Mouse (Mus musculus) induced T-regulatory cell, adult 2 months (primary cell): ENCODE results near the gene AB124611.
A peak's percentile ranks its signal among the peaks of the same experiment; 100 is the strongest.
"Not testable (repeated sequence)": the region's sequence is repeated elsewhere in the genome, so short reads cannot be mapped to it uniquely, and the experiment has no call there.

Experiments
- DNase-seq: peaks from one replicate; pipeline ENCODE4 v3.0.0-alpha.2; 2012; ENCODE audit warnings: low read depth

The AB124611 gene

DNA sequence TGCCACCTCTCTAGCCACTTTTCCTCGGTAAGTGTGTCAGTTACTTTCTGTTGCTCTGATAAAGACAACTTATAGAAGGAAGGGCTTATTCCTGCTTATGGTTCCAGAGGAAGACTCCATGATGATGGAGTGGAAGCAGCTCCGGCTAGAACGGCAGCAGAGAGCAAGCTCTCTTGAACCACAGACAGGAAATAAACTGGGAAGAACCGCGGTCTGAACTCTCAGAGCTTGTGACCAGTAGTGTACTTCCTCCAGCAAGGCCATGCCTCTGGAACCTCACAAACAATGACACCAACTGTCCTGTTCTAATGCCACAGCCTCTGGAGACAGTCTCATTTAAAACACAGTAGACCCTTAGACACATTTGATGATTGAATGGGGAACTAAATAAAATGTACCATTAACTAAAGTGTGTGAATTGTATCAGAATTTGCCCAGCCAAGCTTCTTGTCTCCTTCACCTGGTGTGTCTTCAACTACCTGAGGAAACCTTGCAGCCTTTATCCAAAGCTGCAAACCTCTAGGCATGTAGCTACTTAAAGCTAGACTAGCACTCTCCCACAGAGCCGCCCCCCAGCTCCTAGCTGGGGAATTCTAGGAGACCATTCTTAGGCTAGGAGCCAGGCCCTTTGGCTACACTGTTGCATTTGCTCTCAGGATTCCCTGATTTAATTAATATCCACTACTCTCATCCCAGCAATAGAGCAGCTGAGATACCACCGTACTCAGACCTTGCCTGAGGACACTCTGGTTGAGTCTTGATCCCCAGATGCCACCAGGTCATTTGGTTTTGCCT is 637 bp upstream of the AB124611 start:
- peak; percentile 53 for DNase-seq

DNA sequence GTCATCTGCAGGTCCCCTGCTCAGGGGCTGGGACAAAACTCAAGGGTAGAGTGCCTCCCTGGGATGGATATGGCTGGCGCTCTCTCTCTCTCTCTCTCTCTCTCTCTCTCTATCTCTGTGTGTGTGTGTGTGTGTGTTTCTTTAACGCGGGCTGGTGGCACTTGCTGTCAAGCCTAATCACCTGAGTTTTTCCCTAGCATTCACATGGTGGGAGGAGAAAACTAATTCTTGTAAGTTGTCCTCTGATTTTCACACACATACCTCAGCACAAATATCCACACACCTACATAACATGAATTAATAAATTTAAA is 613 bp downstream of the AB124611 start:
- no peak for DNase-seq

GRCm38 (mm10) chr9:21527100-21527801 is 1.3 kb downstream of the AB124611 start:
- DNase-seq: no peak

DNA sequence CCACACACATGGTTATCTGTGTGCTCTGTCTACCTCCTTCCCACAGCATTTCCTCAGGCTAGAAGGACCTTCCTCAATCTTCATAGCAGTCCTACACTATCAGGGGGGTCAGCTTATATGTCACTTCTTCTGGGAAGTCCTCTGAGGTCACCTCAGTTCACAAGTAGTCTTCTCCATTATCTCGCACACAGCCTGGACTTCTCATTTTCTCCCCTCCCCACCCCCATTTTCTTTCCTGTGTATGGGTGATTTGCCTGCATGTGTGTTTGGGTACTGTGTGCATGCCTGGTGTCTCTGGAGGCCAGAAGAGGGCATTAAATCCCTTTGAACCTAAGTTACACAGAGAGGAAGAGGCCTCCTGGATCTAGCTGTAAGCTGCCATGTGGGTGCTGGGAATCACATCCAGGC is 1.9 kb downstream of the AB124611 start:
- DNase-seq: no peak

DNA sequence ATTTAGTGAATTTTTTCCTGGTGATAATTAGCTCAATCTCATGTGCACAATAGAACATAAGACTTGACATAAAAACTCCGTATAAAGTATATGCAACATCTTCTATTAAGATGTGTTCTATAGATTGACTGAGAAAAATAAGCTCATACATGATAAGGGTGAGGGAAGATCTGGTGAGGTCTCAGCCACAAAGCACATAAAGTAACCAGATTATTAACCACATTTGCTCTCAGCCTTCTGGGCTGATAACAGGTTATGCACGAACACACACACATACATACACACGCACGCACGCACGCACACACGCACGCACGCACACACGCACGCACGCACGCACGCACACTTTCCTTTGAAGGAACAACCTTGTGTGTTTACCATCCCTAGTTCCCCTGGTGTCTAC is 10.5 kb downstream of the AB124611 start:
- no peak for DNase-seq

- no peak for DNase-seq
Measured at GRCm38 (mm10) chr9:21537009-21537408, 11.0 kb downstream of the AB124611 start.

DNA sequence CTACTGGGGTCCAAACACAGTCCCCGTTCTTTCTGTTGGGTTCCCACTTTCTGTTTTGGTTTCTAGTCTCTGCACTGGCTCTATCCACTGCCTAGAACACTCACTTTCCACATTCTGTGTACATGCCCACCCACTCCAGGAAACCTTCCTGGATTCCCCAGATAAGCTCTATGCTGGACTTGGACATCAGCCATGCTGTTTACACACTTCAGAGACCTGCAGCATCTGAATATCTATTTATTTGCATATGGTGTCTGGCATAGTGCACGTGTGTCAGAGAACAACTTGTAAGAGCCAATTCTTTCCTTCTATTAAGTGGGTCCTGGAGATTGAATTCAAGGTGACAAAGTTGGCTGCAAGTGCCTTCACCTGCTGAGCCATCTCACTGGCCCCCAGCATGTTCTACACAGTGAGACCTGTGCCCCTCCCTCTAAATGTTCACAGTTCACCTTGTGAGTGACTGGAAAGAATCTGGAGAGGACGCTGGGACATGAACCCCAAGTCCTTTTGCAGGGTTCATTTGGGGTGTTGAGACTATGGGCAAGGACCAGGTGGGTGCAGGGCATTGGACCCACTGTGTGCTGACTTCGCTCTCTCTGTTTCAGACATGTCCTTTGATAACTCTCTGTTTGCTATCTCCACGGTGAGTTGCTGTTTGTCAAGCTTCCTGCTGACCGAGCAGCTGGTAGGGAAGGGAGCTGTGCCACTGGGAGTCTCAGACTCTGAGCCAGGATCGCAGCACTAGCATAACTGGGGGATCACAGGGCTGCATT is 14.2 kb downstream of the AB124611 start:
- no peak for DNase-seq

- DNase-seq: not testable (repeated sequence)
Measured at GRCm38 (mm10) chr9:21542001-21542400, 16.0 kb downstream of the AB124611 start.

DNA sequence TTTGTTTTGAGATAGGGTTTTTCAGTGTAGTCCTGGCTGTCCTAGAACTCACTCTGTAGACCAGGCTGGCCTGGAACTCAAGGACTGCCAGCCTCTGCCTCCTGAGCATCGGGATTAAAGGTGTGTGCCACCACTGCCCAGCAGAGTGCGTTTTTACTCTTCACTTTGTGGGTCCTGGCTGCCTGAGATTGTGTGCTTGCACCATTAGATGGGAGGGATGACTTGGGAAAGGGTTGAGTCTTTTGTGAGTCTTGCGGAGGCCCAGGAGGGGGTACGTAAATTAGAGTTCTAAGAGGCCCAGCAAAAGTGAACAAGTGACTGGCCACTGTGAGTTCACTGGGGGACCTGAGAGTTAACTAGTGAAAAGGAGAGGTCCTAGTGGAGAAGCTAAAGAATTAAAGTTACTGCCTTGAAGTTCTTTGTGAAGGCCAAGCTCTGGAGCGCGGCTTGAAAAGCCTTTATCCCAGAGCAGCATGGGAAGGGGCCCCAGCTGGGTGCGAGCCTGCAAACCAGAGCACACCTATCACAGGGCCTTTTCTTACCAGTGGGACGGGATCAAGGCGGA is 19.5 kb downstream of the AB124611 start:
- DNase-seq: no peak

DNA sequence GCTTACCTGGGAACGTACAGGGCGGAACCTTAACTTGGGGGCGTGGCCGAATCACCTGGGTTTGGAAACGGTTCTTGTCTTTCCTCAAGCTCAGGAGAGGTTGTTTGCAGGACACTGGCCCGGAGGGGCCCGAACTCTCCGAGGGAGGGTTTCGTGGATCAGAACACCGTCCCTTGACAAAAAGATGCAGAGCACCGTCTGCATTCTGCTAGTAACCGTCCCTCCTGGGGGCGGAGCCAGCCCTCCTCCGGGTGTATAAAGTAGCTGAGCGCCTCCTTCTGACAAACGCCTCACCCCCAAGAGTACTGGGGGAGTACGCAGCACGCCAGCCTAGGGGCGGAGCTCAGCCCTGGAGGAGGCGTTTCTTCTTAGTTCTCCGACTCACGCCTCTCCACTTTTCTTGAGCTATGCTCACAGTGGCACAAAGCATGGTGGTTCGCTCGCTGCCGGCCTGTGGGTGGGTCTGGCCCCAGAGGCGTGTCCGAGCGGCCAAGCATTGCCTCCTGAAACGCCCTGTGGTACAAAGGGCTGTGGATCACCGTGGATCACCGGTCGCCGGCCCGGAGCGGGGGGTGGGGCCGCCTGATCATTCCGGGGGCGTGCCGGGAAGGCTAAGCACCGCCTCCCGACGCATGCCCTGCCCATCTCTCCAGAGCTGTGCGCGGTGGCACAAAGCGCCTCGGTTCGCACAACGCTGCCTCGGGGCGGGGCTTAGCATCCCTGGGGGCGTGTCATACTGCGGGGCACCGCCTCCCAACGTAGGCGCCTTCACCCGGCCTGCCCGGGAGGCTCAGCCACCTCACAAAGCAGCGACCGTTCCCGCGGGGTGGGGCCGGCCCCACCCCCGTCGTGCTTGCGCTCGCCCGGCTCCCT is 20.2 kb downstream of the AB124611 start:
- peak; percentile 98 for DNase-seq

GRCm38 (mm10) chr9:21546789-21547074 is 20.8 kb downstream of the AB124611 start, which contains the start of gene Carm1:
Gene Carm1, plus strand, starts transcription at chr9:21546894.
- DNase-seq: no peak

- peak; percentile 72 for DNase-seq
Measured at GRCm38 (mm10) chr9:21547075-21547941, 21.3 kb downstream of the AB124611 start.

DNA sequence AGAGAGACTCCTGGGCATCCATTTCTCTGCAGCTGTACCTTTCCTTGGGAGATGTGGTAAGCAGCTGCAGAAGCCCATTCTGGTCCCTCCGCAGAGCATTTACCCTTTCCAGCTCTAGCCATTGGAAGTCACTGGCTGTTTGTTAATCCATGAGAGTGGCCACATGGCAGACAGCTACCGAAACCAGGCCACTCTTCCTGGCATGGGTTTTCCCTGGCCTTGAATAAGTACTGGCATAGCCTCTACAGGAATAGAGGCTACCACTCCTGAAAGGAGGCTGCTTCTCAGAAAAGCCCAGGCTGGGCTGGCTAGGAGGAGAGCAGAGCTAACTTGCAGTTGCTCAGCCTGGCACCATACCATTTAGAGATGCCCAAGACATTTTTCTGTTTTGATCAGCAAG is 25.1 kb downstream of the AB124611 start:
- DNase-seq: no peak

- no peak for DNase-seq
Measured at GRCm38 (mm10) chr9:21553607-21554273, 27.8 kb downstream of the AB124611 start.

DNA sequence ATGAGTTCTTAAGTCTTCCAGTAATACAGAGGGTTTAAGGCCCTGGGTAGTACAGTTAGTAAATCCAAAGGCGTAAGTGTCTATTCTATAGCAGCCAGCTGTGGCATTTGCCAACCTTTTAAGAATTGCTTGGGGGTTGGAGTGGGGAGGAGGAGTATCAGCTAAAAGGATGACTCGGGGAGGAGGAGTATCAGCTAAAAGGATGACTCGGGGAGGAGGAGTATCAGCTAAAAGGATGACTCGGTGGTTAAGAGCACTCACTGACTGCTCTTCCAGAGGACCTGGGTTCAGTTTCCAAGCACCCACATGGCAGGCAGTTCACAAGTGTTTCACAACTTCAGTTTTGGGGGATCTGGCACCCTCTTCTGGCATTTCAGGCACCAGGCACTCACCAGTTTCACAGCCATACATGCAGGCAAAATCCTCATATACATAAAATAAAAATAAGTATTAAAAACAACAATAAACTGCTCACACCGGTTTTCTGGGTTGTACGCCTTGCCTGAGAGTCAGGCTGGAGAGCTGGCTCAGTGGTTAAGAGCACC is 29.3 kb downstream of the AB124611 start:
- DNase-seq: no peak

DNA sequence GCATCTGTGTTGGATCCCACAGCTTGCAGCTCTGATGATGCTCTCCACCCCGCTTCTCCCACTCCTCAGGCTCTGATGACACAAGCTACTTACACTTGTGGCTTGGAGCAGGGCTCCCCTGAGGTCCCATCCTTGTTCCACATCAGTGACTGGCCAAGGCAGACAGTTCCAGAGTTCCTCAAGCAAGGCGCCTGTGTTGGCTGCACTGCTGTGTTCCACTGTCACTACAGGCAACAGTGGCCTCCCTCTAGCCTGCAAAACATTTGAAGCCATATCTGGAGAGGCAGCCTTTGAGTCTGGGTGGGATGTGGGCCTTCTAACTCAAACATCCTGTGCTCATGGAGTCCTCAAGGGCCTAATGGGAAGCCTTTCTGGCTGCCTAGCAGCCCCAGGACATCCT is 31.0 kb downstream of the AB124611 start:
- no peak for DNase-seq

DNA sequence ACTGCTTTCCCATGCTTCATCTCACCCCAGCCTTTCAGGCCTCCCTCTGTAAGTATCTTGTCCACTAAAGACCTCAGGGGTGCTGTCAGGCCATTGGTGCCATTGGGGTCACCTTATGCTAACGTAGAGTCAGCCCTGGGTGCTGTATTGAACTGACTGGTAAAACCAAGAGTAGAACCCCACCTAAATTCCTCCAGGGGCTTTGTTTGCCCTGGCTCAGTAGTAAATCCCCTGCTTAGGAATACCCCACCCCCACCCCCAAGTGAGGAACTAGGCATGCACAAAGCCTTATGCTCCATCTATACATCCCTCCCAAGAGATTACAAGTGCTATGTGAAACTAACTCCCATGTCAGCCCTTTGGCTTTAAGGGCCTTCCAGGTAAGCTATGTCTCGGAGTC is 31.6 kb downstream of the AB124611 start:
- no peak for DNase-seq

DNA sequence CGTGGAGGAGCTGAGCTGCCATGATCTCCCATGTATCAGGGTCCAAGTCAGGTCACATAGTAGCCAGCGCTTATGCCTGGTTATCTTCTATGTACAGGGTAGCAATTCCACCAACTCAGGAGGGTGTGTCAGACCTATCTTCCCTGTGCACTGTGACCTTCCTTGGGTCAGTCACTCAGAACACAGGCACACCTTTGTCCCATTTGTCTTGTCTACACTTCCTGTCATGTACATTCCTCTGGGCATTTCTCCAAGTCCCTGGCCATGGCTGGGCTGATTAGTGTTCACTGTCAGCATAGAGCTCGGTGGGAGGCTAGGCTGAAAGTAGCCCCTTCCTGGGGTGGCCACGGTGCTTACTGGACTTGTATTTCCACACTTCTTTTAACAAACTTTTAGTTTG is 32.4 kb downstream of the AB124611 start:
- DNase-seq: no peak

- no peak for DNase-seq
Measured at GRCm38 (mm10) chr9:21559151-21559550, 33.2 kb downstream of the AB124611 start.

DNA sequence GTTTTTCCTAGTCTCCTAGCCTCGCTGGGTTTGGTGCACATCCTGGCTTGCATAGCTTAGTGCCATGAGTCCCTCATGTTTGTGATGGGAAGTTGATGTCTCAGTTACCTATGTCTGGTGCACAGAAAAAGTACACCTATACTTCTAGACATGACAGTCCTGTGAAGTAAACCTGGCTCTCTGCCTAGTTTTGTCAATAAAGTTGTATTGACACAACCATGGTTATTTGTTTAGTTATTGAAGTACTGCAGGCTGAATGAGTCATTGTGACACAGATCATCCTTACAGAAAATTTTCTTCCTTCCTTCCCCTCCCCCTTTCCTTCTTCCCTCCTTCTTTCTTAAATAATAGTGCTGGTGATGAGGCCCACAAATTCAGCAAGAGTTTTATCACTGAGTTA is 38.4 kb downstream of the AB124611 start:
- no peak for DNase-seq
